Mouse (Mus musculus) hindbrain, embryonic 10.5 days (tissue): Measurements from ENCODE around the gene Angpt4. TPM values are rescaled to one million over a fixed set of nuclear protein-coding genes. Genes with fewer than 3 reads are reported as not detected.
A peak's percentile ranks its signal among the peaks of the same experiment; 100 is the strongest.

ENCODE experiments used
- DNase-seq: peaks from one replicate; pipeline ENCODE4 v3.0.0-alpha.2; 2017; ENCODE audit warnings: low spot score
- H3K27ac ChIP-seq: fragments of 300-500 bp; sonication (generic); 2 replicates; pipeline ENCODE4 v1.5.1; 2016; ENCODE audit warnings: mild to moderate bottlenecking, moderate library complexity
- H3K27me3 ChIP-seq: fragments of 300-500 bp; sonication (generic); 2 replicates; pipeline ENCODE4 v1.6.1; 2016; ENCODE audit warnings: mild to moderate bottlenecking; ENCODE audit not compliant: poor library complexity, insufficient read depth, severe bottlenecking
- H3K36me3 ChIP-seq: fragments of 300-500 bp; sonication (generic); 2 replicates; pipeline ENCODE4 v1.6.1; 2016; ENCODE audit warnings: mild to moderate bottlenecking, moderate library complexity
- H3K4me1 ChIP-seq: fragments of 300-500 bp; sonication (generic); replicated peaks from 2 replicates; pipeline ENCODE4 v1.6.1; 2016; ENCODE audit warnings: mild to moderate bottlenecking
- H3K4me3 ChIP-seq: fragments of 300-500 bp; sonication (generic); 2 replicates; pipeline ENCODE4 v1.5.1; 2016; ENCODE audit warnings: mild to moderate bottlenecking, moderate library complexity
- H3K9me3 ChIP-seq: fragments of 300-500 bp; sonication (generic); 2 replicates; pipeline ENCODE4 v1.6.1; 2016; ENCODE audit warnings: mild to moderate bottlenecking, moderate library complexity
- WGBS: fragments of 180-500 bp; shearing (Covaris S2); methylation state at CpG from one replicate; pipeline ENCODE4 v1.1.7; 2016; 5-methylcytosine and 5-hydroxymethylcytosine counted together
- polyA plus RNA-seq: library from polyadenylated mRNA; unstranded; fragments of >200 nt; fragmentation: Nextera tagmentation; extraction: Ambion mirVana; gene quantifications from 2 replicates; pipeline ENCODE4 v1.2.1, GENCODE M21; 2016

The Angpt4 gene
- polyA plus RNA-seq, 1 experiment from 2014 or later: 0.22 TPM

DNA sequence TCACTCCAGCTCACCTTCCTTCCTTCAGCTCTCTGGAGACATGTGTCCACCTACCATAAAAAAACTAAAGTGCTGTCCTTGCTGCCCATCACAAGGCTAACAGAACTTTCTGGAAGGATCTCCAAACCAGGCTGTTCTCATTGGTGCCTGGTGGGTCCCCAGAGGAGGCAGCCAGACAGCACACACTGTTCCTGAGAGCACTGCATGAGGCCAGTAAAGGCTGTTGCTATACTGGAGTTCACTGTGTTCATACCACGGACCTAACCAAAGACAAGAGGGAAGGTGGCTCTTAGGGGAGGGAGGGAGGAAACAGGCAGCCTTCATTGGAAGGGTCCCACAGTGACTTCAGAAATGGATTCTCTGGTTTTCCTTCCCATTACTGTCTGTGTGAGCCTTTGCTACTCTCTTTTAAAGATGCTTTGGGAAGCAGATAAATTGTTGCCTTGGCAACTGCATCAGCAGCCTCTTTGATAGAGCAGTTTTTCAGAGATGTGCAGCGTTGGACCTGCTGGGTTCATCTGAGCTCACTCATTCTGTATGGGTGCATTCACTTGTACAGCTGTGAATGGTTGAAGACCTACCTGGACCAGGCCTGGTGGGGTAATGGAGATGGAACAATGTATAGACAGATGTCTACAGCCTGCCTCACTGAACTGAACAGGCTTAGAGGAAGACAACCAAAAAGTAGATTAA is 38.2 kb downstream of the Angpt4 start:
- Histone ChIP-seq H3K36me3 (no peaks in the 10 kb centered on the region), H3K27ac (no peak overlapping the region), H3K9me3 (no peaks in the 10 kb centered on the region), H3K4me1 (no peaks in the 10 kb centered on the region), H3K27me3 (no peaks in the 10 kb centered on the region), H3K4me3 (no peak overlapping the region)
- DNase-seq: no peak
- WGBS: 73% methylated on average over 2 of the region's 2 CpGs

DNA sequence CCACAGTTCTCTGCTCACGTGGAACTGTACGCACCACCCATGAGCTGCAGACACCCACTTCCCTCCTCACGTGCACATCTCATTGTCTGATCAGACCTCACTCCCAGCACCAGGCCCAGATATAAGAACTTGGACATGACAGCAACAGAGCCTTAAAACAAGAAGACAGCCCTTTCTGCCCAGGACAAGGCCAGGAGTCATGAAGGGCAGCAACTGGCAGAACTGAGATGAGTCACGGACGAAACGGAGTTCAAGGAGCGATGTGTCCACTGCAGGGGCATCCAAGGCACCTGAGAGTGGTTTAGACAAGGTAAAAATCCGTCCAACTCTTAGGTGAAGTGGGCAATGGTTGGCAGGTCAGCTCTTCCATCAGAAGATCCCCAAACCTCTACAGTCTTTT is 42.7 kb downstream of the Angpt4 start:
- H3K4me1 ChIP-seq: peaks cover 7% of the 10 kb centered on the region; the same call in 1 of the 2 replicates
- DNase-seq: no peak
- 87% methylated on average over 8 of the region's 8 CpGs for WGBS

DNA sequence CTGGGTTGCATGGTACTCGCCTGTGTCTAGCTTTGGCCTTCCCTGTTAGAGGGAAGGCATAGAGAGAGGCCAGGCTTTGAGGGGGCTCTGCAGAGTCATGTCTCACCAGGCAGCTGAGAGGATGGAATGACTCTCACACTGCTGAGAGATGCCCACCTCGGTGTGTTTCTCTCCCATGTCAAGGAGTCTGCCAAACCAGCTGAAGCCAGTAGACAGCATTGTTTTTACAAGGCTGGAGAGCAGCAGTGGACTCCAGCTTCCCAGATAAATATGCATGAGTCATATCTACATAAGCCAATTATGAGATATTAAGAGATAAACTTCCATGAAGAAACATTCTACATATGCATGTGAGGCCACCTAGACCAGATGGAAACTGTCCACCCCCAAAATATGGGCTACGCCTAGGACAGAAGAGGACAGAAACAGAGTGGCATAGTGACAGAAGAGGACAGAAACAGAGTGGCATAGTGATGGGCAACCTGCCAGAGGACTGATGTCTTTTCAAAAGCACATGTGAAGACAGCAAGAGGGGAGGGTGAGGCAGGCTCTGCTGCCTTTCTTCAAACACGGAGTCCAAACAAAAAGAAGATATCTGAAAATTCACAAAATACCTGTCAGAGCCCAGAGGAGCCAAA is 45.6 kb downstream of the Angpt4 start:
- 80% methylated on average over 4 of the region's 4 CpGs for WGBS
- Histone ChIP-seq H3K9me3 (no peaks in the 10 kb centered on the region), H3K27me3 (no peaks in the 10 kb centered on the region), H3K36me3 (no peaks in the 10 kb centered on the region), H3K4me3 (no peak overlapping the region), H3K27ac (no peak overlapping the region), H3K4me1 (peaks cover 35% of the 10 kb centered on the region)
- no peak for DNase-seq

More for the DNA sequence above, 42.7 kb downstream of the Angpt4 start:
- Histone ChIP-seq H3K36me3 (no peaks in the 10 kb centered on the region), H3K27ac (no peak overlapping the region), H3K9me3 (no peaks in the 10 kb centered on the region), H3K4me3 (no peak overlapping the region), H3K27me3 (no peaks in the 10 kb centered on the region)

DNA sequence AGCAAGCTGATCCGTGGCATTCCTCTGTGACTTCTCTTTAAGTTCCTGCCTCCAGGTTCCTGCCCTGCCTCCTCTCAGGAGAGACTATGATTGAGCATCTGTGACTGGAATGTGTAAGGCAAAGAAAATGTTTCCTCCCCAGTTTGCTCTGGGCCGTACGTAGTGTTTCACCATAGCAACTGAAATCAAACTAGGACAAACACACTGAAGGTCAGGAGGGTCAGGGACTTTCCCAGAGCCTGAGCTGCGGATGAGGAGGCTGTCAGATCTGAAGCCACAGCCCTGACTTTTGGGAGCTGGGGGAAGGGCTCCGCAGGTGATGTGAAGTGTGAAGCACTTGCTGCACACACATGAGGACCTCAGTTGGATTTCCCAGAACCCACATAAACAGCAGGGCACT is 48.3 kb downstream of the Angpt4 start:
- no peaks in the 10 kb centered on the region for H3K9me3 ChIP-seq
- H3K27me3 ChIP-seq: 0 out of 2 replicates have a peak, but pooled peaks cover 11% of the 10 kb centered on the region
- no peak for DNase-seq
- H3K36me3 ChIP-seq: no peaks in the 10 kb centered on the region
- 22% methylated on average over 5 of the region's 5 CpGs for WGBS
- no peak overlapping the region for H3K4me3 ChIP-seq
- H3K4me1 ChIP-seq: peaks cover 61% of the 10 kb centered on the region
- H3K27ac ChIP-seq: no peak overlapping the region

DNA sequence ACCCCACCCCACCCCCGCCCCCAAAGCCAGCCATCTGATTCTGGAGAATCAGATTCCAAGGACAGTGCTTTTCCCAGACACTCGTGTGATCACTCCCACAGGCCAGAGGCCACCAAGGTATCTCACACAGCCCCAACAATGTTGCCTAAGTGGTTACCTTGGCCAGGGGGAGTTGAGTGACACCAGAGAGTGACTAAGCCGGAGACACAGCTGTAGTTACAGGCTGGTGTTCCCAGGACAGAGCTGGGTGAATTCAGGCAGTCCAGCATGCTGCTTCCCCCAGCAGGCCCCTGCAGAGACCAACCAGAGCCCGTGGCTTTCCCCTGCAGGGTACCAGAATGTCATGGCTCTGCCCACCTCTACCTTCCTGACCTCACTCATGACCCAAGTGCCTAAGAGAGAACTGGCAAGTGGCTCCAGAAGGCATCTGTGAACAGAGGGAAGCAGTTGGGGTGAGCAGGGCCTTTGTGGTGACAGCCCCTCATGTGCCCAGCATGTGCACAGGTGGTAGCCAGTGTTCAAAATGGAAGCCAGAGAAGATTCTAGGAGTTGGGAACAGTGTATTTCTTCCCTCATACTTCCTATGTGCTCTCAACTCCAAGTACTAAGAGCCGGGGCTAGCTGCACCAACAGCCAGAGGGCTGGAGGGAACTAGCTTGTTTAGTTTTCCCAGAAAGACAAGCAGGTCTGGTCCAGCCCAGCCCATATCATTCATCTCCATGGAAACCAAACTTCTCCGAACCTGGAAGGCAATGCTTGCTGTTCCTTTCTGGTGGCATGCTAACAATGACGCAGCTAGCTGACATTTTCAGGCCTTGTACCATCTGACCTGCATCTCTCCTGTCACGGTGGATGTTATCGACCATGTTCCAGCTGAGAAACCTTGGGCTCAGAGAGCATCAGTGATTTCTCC is 50.5 kb downstream of the Angpt4 start:
- no peak for DNase-seq
- H3K27ac ChIP-seq: peak overlapping the region; percentile 77
- H3K27me3 ChIP-seq: peaks cover 22% of the 10 kb centered on the region; the same call in 1 of the 2 replicates
- H3K4me1 ChIP-seq: peaks cover 73% of the 10 kb centered on the region
- H3K4me3 ChIP-seq: no peak overlapping the region
- 33% methylated on average over 9 of the region's 9 CpGs for WGBS
- H3K9me3 ChIP-seq: no peaks in the 10 kb centered on the region
- H3K36me3 ChIP-seq: no peaks in the 10 kb centered on the region

DNA sequence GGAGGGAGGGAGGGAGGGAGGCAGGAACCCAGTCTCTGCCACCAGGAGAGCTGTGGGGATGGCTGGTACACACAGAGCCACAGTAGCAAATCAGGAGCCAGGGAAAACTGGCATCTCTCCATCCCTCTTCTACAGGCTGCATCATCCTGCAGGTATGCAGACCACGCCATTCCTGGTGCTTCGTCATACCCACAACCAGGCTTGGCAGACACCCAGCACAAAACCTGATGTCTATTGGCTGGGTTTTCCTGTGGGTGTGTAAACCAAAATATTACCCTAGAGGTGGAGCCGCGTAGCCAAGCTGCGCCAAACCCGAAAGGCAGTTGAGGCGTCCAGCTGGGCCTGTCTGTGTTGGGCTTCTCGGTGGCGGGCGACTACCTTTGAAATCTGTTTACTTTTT is 51.5 kb downstream of the Angpt4 start:
- Histone ChIP-seq H3K27ac (peak overlapping the region; percentile 62), H3K36me3 (no peaks in the 10 kb centered on the region), H3K4me1 (peaks cover 80% of the 10 kb centered on the region), H3K4me3 (no peak overlapping the region), H3K27me3 (peaks cover 22% of the 10 kb centered on the region; the same call in 1 of the 2 replicates), H3K9me3 (no peaks in the 10 kb centered on the region)
- WGBS: 62% methylated on average over 10 of the region's 10 CpGs
- no peak for DNase-seq

DNA sequence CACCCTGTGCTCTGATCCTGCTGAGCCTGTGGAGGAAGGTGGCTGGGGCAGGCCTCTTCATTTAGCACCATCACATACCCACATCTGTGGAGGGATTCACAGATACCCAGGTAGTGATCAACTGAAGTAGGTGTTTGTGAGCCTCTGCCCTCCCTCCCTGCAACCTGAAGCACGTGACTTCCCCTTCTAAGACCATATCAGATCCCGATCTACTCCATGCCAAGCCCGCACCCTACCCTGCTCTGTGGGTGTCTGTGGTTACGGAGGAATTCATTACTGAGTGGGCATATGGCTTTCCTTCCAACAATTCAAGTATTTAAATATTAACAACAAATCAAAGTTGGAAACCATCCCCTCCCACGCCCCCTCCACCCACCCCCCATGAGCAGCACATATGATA is 52.3 kb downstream of the Angpt4 start:
- DNase-seq: no peak
- H3K27me3 ChIP-seq: peaks cover 22% of the 10 kb centered on the region; the same call in 1 of the 2 replicates
- H3K27ac ChIP-seq: peak overlapping the region; percentile 64; the same call in 1 of the 2 replicates
- 87% methylated on average over 5 of the region's 5 CpGs for WGBS
- peaks cover 3% of the 10 kb centered on the region for H3K36me3 ChIP-seq
- H3K4me1 ChIP-seq: peaks cover 89% of the 10 kb centered on the region
- H3K9me3 ChIP-seq: no peaks in the 10 kb centered on the region
- no peak overlapping the region for H3K4me3 ChIP-seq

DNA sequence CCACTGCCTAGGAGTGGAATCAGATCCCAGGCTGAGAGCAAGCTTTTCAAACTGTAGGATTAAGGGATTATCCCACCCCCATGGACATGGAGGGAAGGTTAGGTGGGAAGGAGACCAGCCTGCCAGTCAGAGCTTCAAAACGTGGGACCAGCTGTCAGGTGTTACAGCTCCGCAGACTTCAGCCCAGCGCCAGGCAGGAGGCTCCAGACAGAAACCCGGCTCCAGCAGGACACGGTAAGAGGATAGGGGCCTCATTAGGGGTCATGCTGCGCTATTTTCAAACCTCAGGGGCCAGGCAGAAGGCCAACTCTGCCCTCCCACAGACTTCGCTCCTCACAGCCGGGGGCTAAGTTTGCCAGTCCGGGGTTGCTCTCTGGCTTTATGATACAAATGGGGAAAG is 53.0 kb downstream of the Angpt4 start:
- Histone ChIP-seq H3K9me3 (no peaks in the 10 kb centered on the region), H3K4me3 (0 out of 2 replicates have a peak overlapping the region, but pooled peaks have one; percentile 18), H3K27ac (peak overlapping the region; percentile 50; the same call in 1 of the 2 replicates), H3K36me3 (peaks cover 11% of the 10 kb centered on the region), H3K4me1 (peaks cover 90% of the 10 kb centered on the region), H3K27me3 (peaks cover 22% of the 10 kb centered on the region; the same call in 1 of the 2 replicates)
- 2% methylated on average over 9 of the region's 9 CpGs for WGBS
- peak; percentile 28 for DNase-seq

DNA sequence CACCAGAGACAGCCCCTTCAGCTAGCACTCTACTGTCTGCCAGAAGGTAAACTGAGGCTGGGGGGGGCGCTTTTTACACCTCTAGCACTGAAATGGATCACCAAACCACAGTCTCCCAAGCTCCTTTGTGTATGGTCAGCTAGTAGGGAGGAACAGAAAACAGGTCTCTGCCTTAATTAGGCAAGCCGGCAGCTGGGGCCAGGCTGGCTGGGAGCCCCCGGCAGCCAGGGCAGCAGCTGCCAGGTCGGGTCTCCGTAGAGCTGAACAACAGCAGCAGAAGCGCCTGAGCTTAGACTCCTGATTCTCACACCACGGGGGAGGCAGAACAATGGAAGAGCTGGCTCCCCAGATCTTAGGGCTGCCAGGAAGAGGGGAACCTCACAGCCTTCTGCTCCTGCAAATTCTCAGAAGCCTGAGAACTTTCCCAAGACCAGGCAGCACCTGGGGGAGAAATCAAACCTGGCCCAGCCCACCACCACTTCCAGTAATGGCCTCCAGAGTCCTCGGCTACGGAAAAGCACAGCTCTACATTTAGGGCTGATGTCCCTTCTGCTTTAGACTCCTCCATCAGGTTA is 56.3 kb downstream of the Angpt4 start:
- Histone ChIP-seq H3K27me3 (peaks cover 24% of the 10 kb centered on the region; the same call in 1 of the 2 replicates), H3K4me1 (peaks cover 93% of the 10 kb centered on the region), H3K9me3 (no peaks in the 10 kb centered on the region), H3K27ac (peak overlapping the region; percentile 93), H3K36me3 (peaks cover 28% of the 10 kb centered on the region), H3K4me3 (peak overlapping the region; percentile 56)
- peak; percentile 65 for DNase-seq
- WGBS: 21% methylated on average over 9 of the region's 9 CpGs

DNA sequence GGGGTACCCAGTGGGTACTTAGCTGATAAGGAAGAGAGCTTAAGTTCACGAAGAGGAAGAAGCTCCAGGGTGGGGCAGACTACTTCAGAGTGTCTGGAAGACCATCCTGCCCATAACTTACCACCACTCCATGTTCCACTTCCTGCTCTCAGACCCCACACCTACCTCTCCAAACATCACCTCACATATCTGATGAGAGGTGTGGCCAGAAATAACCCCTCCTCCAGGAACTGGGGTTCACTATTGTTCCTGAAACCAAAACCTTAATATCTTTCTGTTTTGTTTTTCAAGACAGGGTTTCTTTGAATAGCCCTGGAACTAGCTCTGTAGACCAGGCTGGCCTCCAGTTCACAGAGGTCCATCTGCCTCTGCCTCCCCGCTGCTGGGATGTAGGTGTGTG is 56.8 kb downstream of the Angpt4 start:
- Histone ChIP-seq H3K4me3 (peak overlapping the region; percentile 56), H3K9me3 (no peaks in the 10 kb centered on the region), H3K36me3 (peaks cover 28% of the 10 kb centered on the region), H3K27ac (peak overlapping the region; percentile 93), H3K27me3 (peaks cover 28% of the 10 kb centered on the region; the same call in 1 of the 2 replicates), H3K4me1 (peaks cover 93% of the 10 kb centered on the region)
- 74% methylated on average over 2 of the region's 2 CpGs for WGBS
- no peak for DNase-seq

DNA sequence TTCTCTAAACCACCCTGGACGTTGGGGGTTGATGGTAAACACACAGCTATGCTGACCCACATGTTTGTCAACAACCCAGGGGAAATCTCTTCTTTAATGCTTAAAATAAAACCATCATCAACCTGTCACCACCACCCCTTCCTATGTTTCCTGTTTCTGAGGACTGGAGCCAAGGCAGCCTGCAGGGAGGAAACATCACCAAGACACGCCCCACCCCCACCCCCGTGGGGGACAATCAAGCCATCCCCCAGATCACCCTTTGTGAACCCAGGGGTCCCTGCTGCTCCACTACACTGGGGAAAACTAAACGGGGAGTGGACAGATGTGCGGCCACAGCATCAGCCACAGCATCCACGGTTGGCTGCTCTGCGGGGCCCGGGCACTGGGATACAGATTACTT is 57.4 kb downstream of the Angpt4 start:
- H3K4me1 ChIP-seq: peaks cover 93% of the 10 kb centered on the region
- DNase-seq: no peak

DNA sequence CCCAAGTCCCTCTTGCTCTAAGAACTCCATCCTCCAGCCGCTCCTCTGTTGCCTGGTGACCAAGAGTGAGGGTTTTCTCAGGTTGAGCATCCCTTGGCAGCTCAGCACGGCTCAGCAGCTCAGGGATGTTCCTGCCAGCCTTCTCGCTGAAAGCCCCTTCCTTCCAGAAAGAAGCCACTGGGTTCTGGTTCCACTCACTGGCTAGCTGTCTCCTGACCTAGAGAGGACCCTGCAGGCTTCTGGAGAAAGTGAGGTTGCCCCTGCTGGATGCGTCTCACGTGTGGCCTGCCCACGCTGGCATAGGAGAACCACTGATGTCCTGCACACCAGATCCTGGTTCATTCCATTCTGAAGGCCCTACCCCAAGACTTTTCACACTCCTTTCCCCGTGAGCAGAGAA is 58.0 kb downstream of the Angpt4 start:
- DNase-seq: no peak
- Histone ChIP-seq H3K9me3 (no peaks in the 10 kb centered on the region), H3K27ac (peak overlapping the region; percentile 93), H3K4me3 (peak overlapping the region; percentile 56), H3K27me3 (peaks cover 28% of the 10 kb centered on the region; the same call in 1 of the 2 replicates), H3K4me1 (peaks cover 93% of the 10 kb centered on the region), H3K36me3 (peaks cover 28% of the 10 kb centered on the region)
- WGBS: 87% methylated on average over 7 of the region's 7 CpGs

More for the DNA sequence above, 57.4 kb downstream of the Angpt4 start:
- 77% methylated on average over 8 of the region's 8 CpGs for WGBS
- peak overlapping the region; percentile 93 for H3K27ac ChIP-seq
- no peaks in the 10 kb centered on the region for H3K9me3 ChIP-seq
- H3K4me3 ChIP-seq: peak overlapping the region; percentile 56
- peaks cover 26% of the 10 kb centered on the region; the same call in 1 of the 2 replicates for H3K27me3 ChIP-seq
- peaks cover 28% of the 10 kb centered on the region for H3K36me3 ChIP-seq
